Mouse (Mus musculus) liver, embryonic 13.5 days (tissue): ENCODE results near the gene Cacna1b. TPM values are rescaled to one million over a fixed set of nuclear protein-coding genes. Genes with fewer than 3 reads are reported as not detected.

Experiments used
- ATAC-seq: fragments of 200-750 bp; cut with Nextera tagmentation; 2 replicates; pipeline ENCODE4 v1.8.0; 2017; ENCODE audit warnings: low read depth, mild to moderate bottlenecking, moderate number of reproducible peaks, moderate library complexity
- DNase-seq: peaks from one replicate; pipeline ENCODE4 v3.0.0; 2022
- H3K27ac ChIP-seq: fragments of 300-500 bp; sonication (generic); 2 replicates; pipeline ENCODE4 v1.5.1; 2015; ENCODE audit warnings: moderate library complexity, mild to moderate bottlenecking, inconsistent platforms
- H3K27me3 ChIP-seq: fragments of 300-500 bp; sonication (generic); 2 replicates; pipeline ENCODE4 v1.6.1; 2015; ENCODE audit warnings: mild to moderate bottlenecking, inconsistent platforms
- H3K36me3 ChIP-seq: fragments of 300-500 bp; sonication (generic); 2 replicates; pipeline ENCODE4 v1.6.1; 2015; ENCODE audit warnings: mild to moderate bottlenecking, inconsistent platforms
- H3K4me1 ChIP-seq: fragments of 300-500 bp; sonication (generic); replicated peaks from 2 replicates; pipeline ENCODE4 v1.6.1; 2015; ENCODE audit warnings: inconsistent platforms
- H3K4me2 ChIP-seq: fragments of 300-500 bp; sonication (generic); 2 replicates; pipeline ENCODE4 v1.6.1; 2015; ENCODE audit warnings: inconsistent platforms, mild to moderate bottlenecking, moderate library complexity
- H3K4me3 ChIP-seq: fragments of 300-500 bp; sonication (generic); replicated peaks from 2 replicates; pipeline ENCODE4 v1.5.1; 2015; ENCODE audit warnings: mild to moderate bottlenecking, inconsistent platforms
- H3K9ac ChIP-seq: fragments of 300-500 bp; sonication (generic); 2 replicates; pipeline ENCODE4 v1.6.1; 2015; ENCODE audit warnings: mild to moderate bottlenecking, inconsistent platforms
- H3K9me3 ChIP-seq: fragments of 300-500 bp; sonication (generic); replicated peaks from 2 replicates; pipeline ENCODE4 v1.6.1; 2016; ENCODE audit warnings: inconsistent platforms
- WGBS: fragments of 180-500 bp; shearing (Covaris S2); methylation state at CpG from one replicate; pipeline ENCODE4 v1.1.7; 2015; ENCODE audit not compliant: insufficient replicate concordance; 5-methylcytosine and 5-hydroxymethylcytosine counted together
- polyA plus RNA-seq: library from polyadenylated mRNA; unstranded; fragments of >200 nt; fragmentation: Nextera tagmentation; extraction: Ambion mirVana; gene quantifications from 2 replicates; pipeline ENCODE4 v1.2.1, GENCODE M21; 2015

The Cacna1b gene
- polyA plus RNA-seq, 1 experiment from 2014 or later: 0.03 TPM

GRCm38 (mm10) chr2:24574616-24575015, 188.3 kb downstream of the Cacna1b start:
- 18% methylated on average over 3 of the region's 3 CpGs for WGBS
- H3K4me3 ChIP-seq: no peak overlapping the region
- ATAC-seq: no peak

GRCm38 (mm10) chr2:24570917-24571316, 192.0 kb downstream of the Cacna1b start:
- no peak overlapping the region for H3K27ac ChIP-seq
- 16% methylated on average over 1 of the region's 1 CpGs for WGBS
- no peak overlapping the region for H3K9ac ChIP-seq
- no peak overlapping the region for H3K4me3 ChIP-seq
- no peak for ATAC-seq
- H3K27me3 ChIP-seq: no peaks in the 10 kb centered on the region
- no peak for DNase-seq
- no peaks in the 10 kb centered on the region for H3K36me3 ChIP-seq
- H3K4me2 ChIP-seq: no peak overlapping the region
- no peaks in the 10 kb centered on the region for H3K9me3 ChIP-seq
- no peaks in the 10 kb centered on the region for H3K4me1 ChIP-seq

More at GRCm38 (mm10) chr2:24574616-24575015, 188.3 kb downstream of the Cacna1b start:
- DNase-seq: no peak
- Histone ChIP-seq H3K4me2 (no peak overlapping the region), H3K27me3 (no peaks in the 10 kb centered on the region), H3K27ac (no peak overlapping the region), H3K36me3 (no peaks in the 10 kb centered on the region), H3K9ac (no peak overlapping the region), H3K4me1 (no peaks in the 10 kb centered on the region), H3K9me3 (no peaks in the 10 kb centered on the region)

DNA sequence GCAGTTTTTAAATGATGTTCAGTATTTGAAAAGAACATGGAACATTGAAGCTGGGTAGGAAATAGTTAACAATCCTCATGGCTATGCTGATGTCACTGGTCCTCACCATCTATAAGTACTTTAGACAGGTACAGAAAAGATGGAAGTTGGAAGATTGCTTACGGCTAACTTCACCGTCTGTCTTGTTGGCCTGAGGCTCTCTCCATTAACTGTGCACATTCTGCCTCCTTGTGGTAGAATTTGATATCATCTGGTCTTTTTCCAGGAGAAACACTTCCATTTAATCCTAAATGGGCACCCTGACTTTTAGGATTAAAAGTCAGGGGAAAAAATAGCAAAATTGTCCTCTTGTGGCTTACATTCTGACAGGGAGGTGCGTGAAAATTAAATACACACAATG, 194.4 kb downstream of the Cacna1b start:
- H3K9me3 ChIP-seq: no peaks in the 10 kb centered on the region
- H3K27me3 ChIP-seq: no peaks in the 10 kb centered on the region
- DNase-seq (no peak), ATAC-seq (no peak)
- H3K36me3 ChIP-seq: no peaks in the 10 kb centered on the region
- no peak overlapping the region for H3K27ac ChIP-seq
- no peak overlapping the region for H3K4me3 ChIP-seq
- WGBS: 11% methylated on average over 3 of the region's 3 CpGs
- H3K4me2 ChIP-seq: no peak overlapping the region
- no peak overlapping the region for H3K9ac ChIP-seq
- no peaks in the 10 kb centered on the region for H3K4me1 ChIP-seq

GRCm38 (mm10) chr2:24562547-24563290, 200.2 kb downstream of the Cacna1b start:
- H3K27ac ChIP-seq: no peak overlapping the region
- no peaks in the 10 kb centered on the region for H3K4me1 ChIP-seq
- WGBS: 54% methylated on average over 7 of the region's 7 CpGs
- no peak overlapping the region for H3K4me3 ChIP-seq
- no peak overlapping the region for H3K4me2 ChIP-seq
- no peak overlapping the region for H3K9ac ChIP-seq
- H3K36me3 ChIP-seq: no peaks in the 10 kb centered on the region
- DNase-seq: no peak
- no peak for ATAC-seq
- H3K27me3 ChIP-seq: no peaks in the 10 kb centered on the region
- H3K9me3 ChIP-seq: no peaks in the 10 kb centered on the region

DNA sequence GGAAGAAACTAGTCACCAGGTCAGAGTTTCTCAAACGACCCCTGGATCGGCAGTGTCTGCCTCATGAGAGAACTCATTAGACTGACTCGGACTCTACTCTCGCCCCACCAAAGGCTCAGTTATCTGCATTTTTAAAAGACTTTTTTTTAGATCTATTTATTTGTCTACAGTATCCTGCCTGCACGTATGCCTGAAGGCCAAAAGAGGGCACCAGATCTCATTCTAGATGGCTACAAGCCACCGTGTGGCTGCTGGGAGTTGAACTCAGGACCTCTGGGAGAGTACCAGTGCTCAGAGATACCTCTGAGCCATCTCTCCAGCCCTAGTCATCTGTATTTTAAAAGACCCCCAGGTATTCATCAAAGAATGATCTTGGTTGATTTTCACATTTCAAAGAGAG, 201.0 kb downstream of the Cacna1b start:
- H3K4me1 ChIP-seq: no peaks in the 10 kb centered on the region
- H3K9me3 ChIP-seq: no peaks in the 10 kb centered on the region
- no peak overlapping the region for H3K9ac ChIP-seq
- no peaks in the 10 kb centered on the region for H3K36me3 ChIP-seq
- no peak overlapping the region for H3K27ac ChIP-seq
- 59% methylated on average over 6 of the region's 6 CpGs for WGBS
- H3K27me3 ChIP-seq: no peaks in the 10 kb centered on the region
- DNase-seq (no peak), ATAC-seq (no peak)
- no peak overlapping the region for H3K4me2 ChIP-seq
- no peak overlapping the region for H3K4me3 ChIP-seq

DNA sequence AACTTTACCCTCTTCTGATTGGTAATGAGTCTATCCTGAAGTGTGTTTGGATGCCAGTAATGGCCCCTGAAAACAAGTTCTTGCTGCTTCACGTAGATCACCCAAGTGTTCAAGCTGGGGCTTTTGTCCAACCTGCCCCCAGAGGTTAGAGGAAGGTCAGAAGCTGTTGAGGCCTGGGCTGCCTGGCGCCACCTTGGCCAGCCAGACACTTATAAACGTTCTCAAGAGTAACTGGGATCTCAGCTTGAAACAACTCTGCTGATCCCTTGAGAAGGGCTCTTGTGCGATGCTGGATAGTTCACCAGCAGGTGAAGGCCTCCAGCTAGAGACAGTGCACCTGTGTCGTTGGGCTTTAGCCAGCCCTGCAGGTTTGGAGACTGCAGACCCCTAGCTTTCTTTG, 202.8 kb downstream of the Cacna1b start:
- no peaks in the 10 kb centered on the region for H3K9me3 ChIP-seq
- ATAC-seq: no peak

DNA sequence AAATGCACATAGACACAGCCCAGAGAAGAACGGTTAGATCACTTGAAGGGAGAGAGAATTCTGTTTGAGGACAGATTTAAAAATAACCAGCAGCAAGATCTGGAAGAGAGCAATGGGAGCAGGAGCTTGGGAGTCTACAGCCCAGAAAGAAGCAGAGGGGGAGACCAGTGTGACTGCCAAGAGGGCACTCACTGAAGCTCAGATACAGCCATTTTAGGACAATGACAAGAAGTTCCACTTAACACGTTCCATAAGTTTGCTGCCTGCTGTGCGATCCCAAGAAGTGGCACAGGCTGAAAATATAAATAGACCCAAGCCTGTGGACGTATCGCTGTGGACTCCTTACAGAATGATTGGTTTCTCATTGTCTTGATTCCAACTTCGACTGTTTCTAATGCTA, 206.6 kb downstream of the Cacna1b start:
- Histone ChIP-seq H3K4me2 (no peak overlapping the region), H3K4me3 (no peak overlapping the region), H3K9ac (no peak overlapping the region), H3K36me3 (no peaks in the 10 kb centered on the region), H3K27ac (no peak overlapping the region), H3K27me3 (no peaks in the 10 kb centered on the region), H3K4me1 (no peaks in the 10 kb centered on the region), H3K9me3 (no peaks in the 10 kb centered on the region)
- 63% methylated on average over 6 of the region's 6 CpGs for WGBS
- ATAC-seq (no peak), DNase-seq (no peak)

More for the DNA sequence above, 202.8 kb downstream of the Cacna1b start:
- no peaks in the 10 kb centered on the region for H3K4me1 ChIP-seq
- H3K4me2 ChIP-seq: no peak overlapping the region
- 56% methylated on average over 5 of the region's 5 CpGs for WGBS
- H3K4me3 ChIP-seq: no peak overlapping the region
- DNase-seq: no peak
- H3K27me3 ChIP-seq: no peaks in the 10 kb centered on the region
- no peak overlapping the region for H3K27ac ChIP-seq
- no peak overlapping the region for H3K9ac ChIP-seq
- H3K36me3 ChIP-seq: no peaks in the 10 kb centered on the region

DNA sequence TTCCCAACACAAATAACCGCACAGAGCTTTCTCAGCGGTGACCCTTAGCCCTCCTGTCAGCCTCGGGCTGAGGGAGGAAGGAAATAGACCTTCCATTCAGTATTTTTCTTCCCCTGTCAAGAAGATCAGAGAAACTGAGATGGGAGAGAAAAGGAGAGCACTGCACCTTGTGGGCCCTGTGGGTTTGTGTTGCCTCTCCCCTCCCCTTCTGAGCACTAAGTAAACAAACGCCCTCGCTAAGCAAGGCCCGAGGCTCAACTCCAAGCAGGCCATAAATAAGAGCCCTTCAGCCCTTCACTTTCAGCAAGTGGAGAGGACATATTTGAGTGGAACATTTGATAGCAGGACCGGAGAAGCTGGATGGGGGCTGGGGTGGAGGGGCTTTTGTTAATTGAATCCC, 209.0 kb downstream of the Cacna1b start:
- no peak overlapping the region for H3K9ac ChIP-seq
- no peak overlapping the region for H3K4me2 ChIP-seq
- H3K4me1 ChIP-seq: no peaks in the 10 kb centered on the region
- no peak for ATAC-seq
- no peak overlapping the region for H3K27ac ChIP-seq
- H3K9me3 ChIP-seq: no peaks in the 10 kb centered on the region
- DNase-seq: no peak
- WGBS: 34% methylated on average over 7 of the region's 7 CpGs
- no peaks in the 10 kb centered on the region for H3K27me3 ChIP-seq
- H3K36me3 ChIP-seq: no peaks in the 10 kb centered on the region
- no peak overlapping the region for H3K4me3 ChIP-seq

Other genes starting within 250 kb of the Cacna1b start
- 19.0 and 22.1 TPM in 2 replicates for gene Ehmt1, start 156.5 kb upstream of the Cacna1b start, polyA plus RNA-seq
- 16.6 and 16.8 TPM in 2 replicates for gene Arrdc1, start 172.1 kb upstream of the Cacna1b start, polyA plus RNA-seq
- gene Zmynd19, start 186.6 kb upstream of the Cacna1b start, polyA plus RNA-seq: 14.3 and 15.3 TPM in 2 replicates
- gene Dph7, start 199.2 kb upstream of the Cacna1b start, polyA plus RNA-seq: 10.1 and 11.7 TPM in 2 replicates
- 110 and 123 TPM in 2 replicates for gene Mrpl41, start 211.9 kb upstream of the Cacna1b start, polyA plus RNA-seq
- gene Pnpla7, start 212.9 kb upstream of the Cacna1b start, polyA plus RNA-seq: 12.0 and 12.8 TPM in 2 replicates